Mouse (Mus musculus): Measurements from ENCODE around the gene Ngfr. TPM values are rescaled to one million over a fixed set of nuclear protein-coding genes. Genes with fewer than 3 reads are reported as not detected.

Ngfr gene
- polyA plus RNA-seq, 1 experiment from 2014 or later: 10.5 TPM

GRCm38 (mm10) chr11:95519299-95519698, 68.2 kb downstream of the Ngfr start:
- Histone ChIP-seq H3K9ac (ENCODE audit: low read length) (no peak overlapping the region), H3K9me3 (ENCODE audit: control insufficient read depth, low read length) (no peaks in the 10 kb centered on the region), H3K27ac (ENCODE audit: low read depth, low read length) (no peak overlapping the region), H3K4me1 (replicated peaks; ENCODE audit: control insufficient read depth, insufficient read depth, low read length) (peaks cover 22% of the 10 kb centered on the region; the same call in 1 of the 2 replicates), H3K36me3 (ENCODE audit: control insufficient read depth, insufficient read depth, low read length) (no peaks in the 10 kb centered on the region), H3K4me3 (ENCODE audit: low read depth, low read length) (no peak overlapping the region), H3K27me3 (ENCODE audit: control insufficient read depth, insufficient read depth, low read length) (peaks cover 18% of the 10 kb centered on the region), H3K4me2 (ENCODE audit: low read depth, low read length, severe bottlenecking) (no peak overlapping the region)
- ATAC-seq (replicated peaks; ENCODE audit: low FRiP score) (no peak), DNase-seq (ENCODE audit: low spot score) (no peak)
- WGBS: 69% methylated on average over 10 of the region's 10 CpGs

Other genes with a start within 250 kb of the Ngfr start
- 116 and 118 TPM in 2 replicates for gene Slc35b1, start 203.0 kb downstream of the Ngfr start, polyA plus RNA-seq (2014; fragmentation: Nextera tagmentation; extraction: Ambion mirVana)
- 144 and 146 TPM in 2 replicates for gene Spop, start 173.7 kb downstream of the Ngfr start, polyA plus RNA-seq (2014; fragmentation: Nextera tagmentation; extraction: Ambion mirVana)
- gene Nxph3, start 73.2 kb downstream of the Ngfr start, polyA plus RNA-seq (2014; fragmentation: Nextera tagmentation; extraction: Ambion mirVana): 0.25 and 0.28 TPM in 2 replicates
- gene Phb, start 79.2 kb upstream of the Ngfr start, polyA plus RNA-seq (2014; fragmentation: Nextera tagmentation; extraction: Ambion mirVana): 198 and 205 TPM in 2 replicates
- gene Zfp652, start 124.9 kb upstream of the Ngfr start, polyA plus RNA-seq (2014; fragmentation: Nextera tagmentation; extraction: Ambion mirVana): 11.9 and 13.9 TPM in 2 replicates
- 1.4 and 2.2 TPM in 2 replicates for gene B130006D01Rik, start 135.9 kb upstream of the Ngfr start, polyA plus RNA-seq (2014; fragmentation: Nextera tagmentation; extraction: Ambion mirVana)
- 0.51 TPM in 1 of 2 replicates, not detected in the other for gene Phospho1, start 236.8 kb upstream of the Ngfr start, polyA plus RNA-seq (2014; fragmentation: Nextera tagmentation; extraction: Ambion mirVana)
- 3.5 and 5.1 TPM in 2 replicates for gene Gngt2, start 249.5 kb upstream of the Ngfr start, polyA plus RNA-seq (2014; fragmentation: Nextera tagmentation; extraction: Ambion mirVana)

All from forebrain, embryonic 11.5 days (tissue).